In the genomic region with DNA sequence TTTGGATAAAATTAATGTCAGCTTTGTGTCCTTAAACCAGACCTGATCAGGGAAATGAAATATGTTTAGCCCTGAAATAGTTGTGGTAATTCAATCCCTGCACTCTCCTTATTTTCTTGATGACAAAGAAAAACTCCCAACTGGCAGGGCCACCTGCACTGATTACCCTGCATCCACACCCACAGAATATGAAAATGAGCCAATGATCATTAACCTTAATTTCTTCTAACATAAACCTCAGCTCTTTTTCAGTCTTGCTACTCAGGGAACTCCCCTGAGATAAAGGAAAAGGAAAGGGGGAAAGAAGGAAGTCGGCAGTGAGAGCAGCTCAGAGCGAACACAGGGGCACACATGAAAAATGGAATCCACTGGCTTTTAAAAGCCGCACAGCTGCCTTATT, we compare ENCODE assay signal across 19 mouse cellular contexts.
"Had no signal": no experiment of that assay in that cellular context is flagged by ENCODE, and none has a peak within 500 bp of the region (broad histone marks: within the 10 kb centered on the region; RNA-seq: fewer than 3 reads in every experiment).

No protein-coding gene starts in this region.

- H3K27ac ChIP-seq: layer of hippocampus, adult 2 months; liver, embryonic 13.5 days; lung, embryonic 15.5 days; macrophage; midbrain, embryonic 15.5 days had no signal

- H3K4me2 ChIP-seq: liver, embryonic 13.5 days; lung, embryonic 15.5 days; midbrain, embryonic 11.5 days; midbrain, embryonic 15.5 days; neural tube, embryonic 13.5 days had no signal

- ATAC-seq: liver, postnatal 0 days; midbrain, embryonic 15.5 days had no signal

- H3K4me3 ChIP-seq: layer of hippocampus, adult 2 months; liver, embryonic 13.5 days; lung, embryonic 15.5 days; megakaryocyte, embryonic 14.5 days; midbrain, embryonic 15.5 days; neural tube, embryonic 13.5 days had no signal

- H3K9ac ChIP-seq: liver, embryonic 13.5 days; liver, postnatal 0 days; lung, embryonic 15.5 days; midbrain, embryonic 15.5 days; neural tube, embryonic 13.5 days had no signal

- H3K4me1 ChIP-seq: liver, embryonic 13.5 days; megakaryocyte, embryonic 14.5 days had no signal

- H3K9me3 ChIP-seq: liver, embryonic 13.5 days; lung, embryonic 15.5 days; megakaryocyte, embryonic 14.5 days; midbrain, embryonic 15.5 days; neural tube, embryonic 13.5 days had no signal

- H3K36me3 ChIP-seq: liver, embryonic 13.5 days; lung, embryonic 15.5 days; midbrain, embryonic 15.5 days; neural tube, embryonic 13.5 days had no signal

- H3K27me3 ChIP-seq: liver, embryonic 13.5 days; lung, embryonic 15.5 days; megakaryocyte, embryonic 14.5 days; midbrain, embryonic 15.5 days; neural tube, embryonic 13.5 days had no signal

- DNase-seq: kidney, adult 18-20 months; kidney, postnatal 4 days; left cerebral cortex, postnatal 4 days; liver; liver, embryonic 13.5 days; liver, postnatal 0 days; lung, postnatal 14 days; retina, postnatal 1 day; right cerebral cortex, postnatal 4 days; spleen, adult 18-20 months; thymus, adult 18-20 months; thymus, postnatal 14 days had no signal
